Mouse (Mus musculus) myocyte (in vitro differentiated cells): ENCODE results near the gene Pphln1.

Experiments used
- POLR2A ChIP-seq: IDR thresholded peaks from one replicate; pipeline ENCODE4 v1.6.1; 2011; ENCODE audit warnings: low read depth, mild to moderate bottlenecking, control low read depth, moderate library complexity; ENCODE audit not compliant: insufficient read length
- USF1 ChIP-seq: IDR thresholded peaks from one replicate; pipeline ENCODE4 v1.6.1; 2011; ENCODE audit warnings: low read depth, mild to moderate bottlenecking, control low read depth, moderate library complexity

GRCm38 (mm10) chr15:93510690-93511336, 112.7 kb downstream of the Pphln1 start:
- TF ChIP-seq USF1 = no peak
- no peak for TF ChIP-seq POLR2A
